Mouse (Mus musculus): Measurements from ENCODE around the gene Mecom.

GRCm38 (mm10) chr3:30105859-30106258, 441.9 kb downstream of the Mecom start:
- TF ChIP-seq POLR2A (IDR thresholded peaks at IDR 0.05; ENCODE audit: low read depth, low read length) (no peak), CTCF (conservative IDR thresholded peaks at IDR 0.05 in 1 of 2, IDR thresholded peaks at IDR 0.05 in 1 of 2; ENCODE audit: low read depth in 2 of 2, low read length in 2 of 2) (no peak), ZNF384 (IDR thresholded peaks at IDR 0.05; ENCODE audit: low read depth, low read length) (no peak), USF2 (conservative IDR thresholded peaks at IDR 0.05; ENCODE audit: low read depth, low read length) (no peak), KAT2A (IDR thresholded peaks at IDR 0.05; ENCODE audit: insufficient replicate concordance, low read length) (no peak), EP300 (IDR thresholded peaks at IDR 0.05; ENCODE audit: low read length) (no peak), HCFC1 (IDR thresholded peaks at IDR 0.05; ENCODE audit: low read depth, low read length) (no peak), POLR2AphosphoS2 (IDR thresholded peaks at IDR 0.05; ENCODE audit: low read depth, low read length) (no peak), ETS1 (conservative IDR thresholded peaks at IDR 0.05; ENCODE audit: low read depth, low read length) (no peak), USF1 (IDR thresholded peaks at IDR 0.05; ENCODE audit: low read depth, low read length) (no peak), GABPA (IDR thresholded peaks at IDR 0.05; ENCODE audit: insufficient replicate concordance, low read depth, low read length) (no peak)

Data from CH12.LX (cell line).